Mouse (Mus musculus) limb, embryonic 14.5 days (tissue): ENCODE results near the gene 1700008O03Rik. TPM values are rescaled to one million over a fixed set of nuclear protein-coding genes. Genes with fewer than 3 reads are reported as not detected.

Experiments used
- ATAC-seq: fragments of 200-750 bp; cut with Nextera tagmentation; 2 replicates; pipeline ENCODE4 v1.8.0; 2017; ENCODE audit warnings: low read depth, moderate number of reproducible peaks, moderate TSS enrichment; ENCODE audit not compliant: low FRiP score
- DNase-seq: peaks from one replicate; pipeline ENCODE4 v3.0.0-alpha.2; 2015; ENCODE audit warnings: low spot score
- H3K27ac ChIP-seq: fragments of 300-500 bp; sonication (generic); replicated peaks from 2 replicates; pipeline ENCODE4 v1.5.1; 2014; ENCODE audit warnings: low read depth, mild to moderate bottlenecking, low read length, moderate library complexity, mixed read lengths
- H3K27me3 ChIP-seq: fragments of 300-500 bp; sonication (generic); 2 replicates; pipeline ENCODE4 v1.6.1; 2014; ENCODE audit warnings: low read length, mixed read lengths; ENCODE audit not compliant: control insufficient read depth, insufficient read depth
- H3K36me3 ChIP-seq: fragments of 300-500 bp; sonication (generic); 2 replicates; pipeline ENCODE4 v1.6.1; 2014; ENCODE audit warnings: mild to moderate bottlenecking, low read length, moderate library complexity, mixed read lengths; ENCODE audit not compliant: control insufficient read depth, insufficient read depth
- H3K4me1 ChIP-seq: fragments of 300-500 bp; sonication (generic); 2 replicates; pipeline ENCODE4 v1.6.1; 2014; ENCODE audit warnings: antibody characterized with exemption, low read length, mixed read lengths; ENCODE audit not compliant: control insufficient read depth, insufficient read depth
- H3K4me2 ChIP-seq: fragments of 300-500 bp; sonication (generic); replicated peaks from 2 replicates; pipeline ENCODE4 v1.6.1; 2014; ENCODE audit warnings: low read depth, mild to moderate bottlenecking, low read length, moderate library complexity; ENCODE audit not compliant: severe bottlenecking
- H3K4me3 ChIP-seq: fragments of 300-500 bp; sonication (generic); replicated peaks from 2 replicates; pipeline ENCODE4 v1.5.1; 2014; ENCODE audit warnings: low read length
- H3K9ac ChIP-seq: fragments of 300-500 bp; sonication (generic); 2 replicates; pipeline ENCODE4 v1.6.1; 2014; ENCODE audit warnings: mild to moderate bottlenecking, low read depth, low read length, moderate library complexity; ENCODE audit not compliant: severe bottlenecking
- H3K9me3 ChIP-seq: fragments of 300-500 bp; sonication (generic); 2 replicates; pipeline ENCODE4 v1.6.1; 2016; ENCODE audit warnings: low read length; ENCODE audit not compliant: control insufficient read depth
- POLR2A ChIP-seq: fragments of 200-500 bp; IDR thresholded peaks from 2 replicates; pipeline ENCODE4 v1.8.0; 2012; ENCODE audit warnings: inconsistent platforms, mild to moderate bottlenecking, moderate library complexity, borderline replicate concordance; ENCODE audit not compliant: insufficient read depth, insufficient read length; ENCODE audit errors: extremely low read depth
- WGBS: fragments of 180-500 bp; shearing (Covaris S2); extraction: QIAGEN DNeasy Blood & Tissue Kit; methylation state at CpG from one replicate; pipeline ENCODE4 v1.1.7; 2014; 5-methylcytosine and 5-hydroxymethylcytosine counted together
- polyA plus RNA-seq, 2 experiments: library from polyadenylated mRNA; depleted of rRNA in 1 of 2; stranded (reverse) in 1 of 2; unstranded in 1 of 2; fragments of >200 nt; fragmentation: Nextera tagmentation in 1 of 2; extraction: Ambion mirVana in 1 of 2; gene quantifications; 2 replicates each; pipeline versions ENCODE4 v1.2.1 to v1.2.3; 2012 to 2014

The 1700008O03Rik gene
- polyA plus RNA-seq, 2 experiments = 0.67 to 2.1 TPM

- Histone ChIP-seq H3K36me3 (no peaks in the 10 kb centered on the region), H3K4me3 (0 out of 2 replicates have a peak overlapping the region, but pooled peaks have one; percentile 2), H3K4me1 (peaks cover 27% of the 10 kb centered on the region), H3K27ac (no peak overlapping the region), H3K27me3 (peaks cover 4% of the 10 kb centered on the region), H3K9me3 (no peaks in the 10 kb centered on the region), H3K4me2 (peak overlapping the region; percentile 98; the same call in 1 of the 2 replicates), H3K9ac (no peak overlapping the region)
- DNase-seq = no peak
- TF ChIP-seq POLR2A = no peak
- no peak for ATAC-seq
- 10% methylated on average over 6 of the region's 6 CpGs for WGBS
Observed at GRCm38 (mm10) chr7:44311713-44312304, 73.8 kb downstream of the 1700008O03Rik start.

- Histone ChIP-seq H3K4me3 (peak overlapping the region; percentile 50), H3K9ac (peak overlapping the region; percentile 58), H3K4me1 (peaks cover 34% of the 10 kb centered on the region), H3K27ac (no peak overlapping the region), H3K27me3 (peaks cover 4% of the 10 kb centered on the region), H3K36me3 (no peaks in the 10 kb centered on the region), H3K4me2 (peak overlapping the region; percentile 98), H3K9me3 (no peaks in the 10 kb centered on the region)
- TF ChIP-seq POLR2A = no peak
- DNase-seq = no peak
- ATAC-seq = 0 out of 2 replicates have a peak, but pooled peaks have one; percentile 0
- under 1% methylated on average over 37 of the region's 38 CpGs for WGBS
Observed at GRCm38 (mm10) chr7:44310878-44311712, 74.5 kb downstream of the 1700008O03Rik start.

GRCm38 (mm10) chr7:44310285-44310877 is 75.2 kb downstream of the 1700008O03Rik start:
- WGBS = 0% methylated on average over 26 of the region's 40 CpGs
- peaks cover 40% of the 10 kb centered on the region for H3K4me1 ChIP-seq
- H3K9ac ChIP-seq = peak overlapping the region; percentile 58
- DNase-seq (no peak), ATAC-seq (0 out of 2 replicates have a peak, but pooled peaks have one; percentile 2)
- no peaks in the 10 kb centered on the region for H3K9me3 ChIP-seq
- no peak for TF ChIP-seq POLR2A
- H3K27ac ChIP-seq = no peak overlapping the region
- peaks cover 4% of the 10 kb centered on the region for H3K27me3 ChIP-seq
- H3K4me2 ChIP-seq = peak overlapping the region; percentile 98
- peak overlapping the region; percentile 50 for H3K4me3 ChIP-seq
- no peaks in the 10 kb centered on the region for H3K36me3 ChIP-seq

Other genes with a start within 250 kb of the 1700008O03Rik start
- not detected in 2 replicates for gene Klk1b16, start 249.1 kb downstream of the 1700008O03Rik start, polyA plus RNA-seq (2012; rRNA removed)
- not detected in 2 replicates for gene Klk1b16, start 249.1 kb downstream of the 1700008O03Rik start, polyA plus RNA-seq (2014; fragmentation: Nextera tagmentation; extraction: Ambion mirVana)
- gene Klk1b24, start 197.6 kb downstream of the 1700008O03Rik start, polyA plus RNA-seq (2012; rRNA removed) = 0.08 and 0.17 TPM in 2 replicates
- gene Klk1b24, start 197.6 kb downstream of the 1700008O03Rik start, polyA plus RNA-seq (2014; fragmentation: Nextera tagmentation; extraction: Ambion mirVana) = not detected in 2 replicates
- gene Klk1b3, start 187.6 kb downstream of the 1700008O03Rik start, polyA plus RNA-seq (2012; rRNA removed) = not detected in 2 replicates
- gene Klk1b3, start 187.6 kb downstream of the 1700008O03Rik start, polyA plus RNA-seq (2014; fragmentation: Nextera tagmentation; extraction: Ambion mirVana) = not detected in 2 replicates
- not detected in 2 replicates for gene Klk1b4, start 178.4 kb downstream of the 1700008O03Rik start, polyA plus RNA-seq (2012; rRNA removed)
- not detected in 2 replicates for gene Klk1b4, start 178.4 kb downstream of the 1700008O03Rik start, polyA plus RNA-seq (2014; fragmentation: Nextera tagmentation; extraction: Ambion mirVana)
- gene Klk1b5, start 169.9 kb downstream of the 1700008O03Rik start, polyA plus RNA-seq (2012; rRNA removed) = not detected in 2 replicates
- gene Klk1b5, start 169.9 kb downstream of the 1700008O03Rik start, polyA plus RNA-seq (2014; fragmentation: Nextera tagmentation; extraction: Ambion mirVana) = not detected in 2 replicates
- gene Klk1, start 160.5 kb downstream of the 1700008O03Rik start, polyA plus RNA-seq (2012; rRNA removed) = 0.27 TPM in 1 of 2 replicates, not detected in the other
- not detected in 2 replicates for gene Klk1, start 160.5 kb downstream of the 1700008O03Rik start, polyA plus RNA-seq (2014; fragmentation: Nextera tagmentation; extraction: Ambion mirVana)
- gene Gm36864, start 149.6 kb downstream of the 1700008O03Rik start, polyA plus RNA-seq (2012; rRNA removed) = not detected in 2 replicates
- gene Gm36864, start 149.6 kb downstream of the 1700008O03Rik start, polyA plus RNA-seq (2014; fragmentation: Nextera tagmentation; extraction: Ambion mirVana) = not detected in 2 replicates
- 1.3 and 1.4 TPM in 2 replicates for gene 1700028J19Rik, start 139.1 kb downstream of the 1700008O03Rik start, polyA plus RNA-seq (2012; rRNA removed)
- gene 1700028J19Rik, start 139.1 kb downstream of the 1700008O03Rik start, polyA plus RNA-seq (2014; fragmentation: Nextera tagmentation; extraction: Ambion mirVana) = 0.53 and 1.3 TPM in 2 replicates
- gene 2410002F23Rik, start 139.1 kb downstream of the 1700008O03Rik start, polyA plus RNA-seq (2012; rRNA removed) = 315 and 368 TPM in 2 replicates
- 163 and 170 TPM in 2 replicates for gene 2410002F23Rik, start 139.1 kb downstream of the 1700008O03Rik start, polyA plus RNA-seq (2014; fragmentation: Nextera tagmentation; extraction: Ambion mirVana)
- gene Acp4, start 128.4 kb downstream of the 1700008O03Rik start, polyA plus RNA-seq (2012; rRNA removed) = 0.09 and 0.25 TPM in 2 replicates
- 0.11 and 0.25 TPM in 2 replicates for gene Acp4, start 128.4 kb downstream of the 1700008O03Rik start, polyA plus RNA-seq (2014; fragmentation: Nextera tagmentation; extraction: Ambion mirVana)
- gene Gm15517, start 124.4 kb downstream of the 1700008O03Rik start, polyA plus RNA-seq (2012; rRNA removed) = not detected in 2 replicates
- gene Gm15517, start 124.4 kb downstream of the 1700008O03Rik start, polyA plus RNA-seq (2014; fragmentation: Nextera tagmentation; extraction: Ambion mirVana) = not detected in 2 replicates
- 21.2 and 22.8 TPM in 2 replicates for gene Clec11a, start 78.9 kb downstream of the 1700008O03Rik start, polyA plus RNA-seq (2012; rRNA removed)
- gene Clec11a, start 78.9 kb downstream of the 1700008O03Rik start, polyA plus RNA-seq (2014; fragmentation: Nextera tagmentation; extraction: Ambion mirVana) = 12.4 and 15.5 TPM in 2 replicates
- 13.6 and 18.2 TPM in 2 replicates for gene Shank1, start 75.6 kb downstream of the 1700008O03Rik start, polyA plus RNA-seq (2012; rRNA removed)
- 4.0 and 4.3 TPM in 2 replicates for gene Shank1, start 75.6 kb downstream of the 1700008O03Rik start, polyA plus RNA-seq (2014; fragmentation: Nextera tagmentation; extraction: Ambion mirVana)
- gene Syt3, start 1.7 kb downstream of the 1700008O03Rik start, polyA plus RNA-seq (2012; rRNA removed) = 3.3 and 3.8 TPM in 2 replicates
- gene Syt3, start 1.7 kb downstream of the 1700008O03Rik start, polyA plus RNA-seq (2014; fragmentation: Nextera tagmentation; extraction: Ambion mirVana) = 2.2 and 4.6 TPM in 2 replicates
- 15.3 and 23.0 TPM in 2 replicates for gene Lrrc4b, start 43.2 kb upstream of the 1700008O03Rik start, polyA plus RNA-seq (2012; rRNA removed)
- gene Lrrc4b, start 43.2 kb upstream of the 1700008O03Rik start, polyA plus RNA-seq (2014; fragmentation: Nextera tagmentation; extraction: Ambion mirVana) = 1.6 and 1.8 TPM in 2 replicates
- 1.8 and 3.1 TPM in 2 replicates for gene Aspdh, start 79.6 kb upstream of the 1700008O03Rik start, polyA plus RNA-seq (2012; rRNA removed)
- gene Aspdh, start 79.6 kb upstream of the 1700008O03Rik start, polyA plus RNA-seq (2014; fragmentation: Nextera tagmentation; extraction: Ambion mirVana) = 0.37 and 0.58 TPM in 2 replicates
- 167 and 215 TPM in 2 replicates for gene Josd2, start 82.2 kb upstream of the 1700008O03Rik start, polyA plus RNA-seq (2012; rRNA removed)
- 78.9 and 81.5 TPM in 2 replicates for gene Josd2, start 82.2 kb upstream of the 1700008O03Rik start, polyA plus RNA-seq (2014; fragmentation: Nextera tagmentation; extraction: Ambion mirVana)
- 182 and 265 TPM in 2 replicates for gene Emc10, start 110.7 kb upstream of the 1700008O03Rik start, polyA plus RNA-seq (2012; rRNA removed)
- gene Emc10, start 110.7 kb upstream of the 1700008O03Rik start, polyA plus RNA-seq (2014; fragmentation: Nextera tagmentation; extraction: Ambion mirVana) = 149 and 151 TPM in 2 replicates
- 19.8 and 21.5 TPM in 2 replicates for gene Fam71e1, start 110.8 kb upstream of the 1700008O03Rik start, polyA plus RNA-seq (2012; rRNA removed)
- 12.2 and 13.6 TPM in 2 replicates for gene Fam71e1, start 110.8 kb upstream of the 1700008O03Rik start, polyA plus RNA-seq (2014; fragmentation: Nextera tagmentation; extraction: Ambion mirVana)
- 0.03 TPM in 2 replicates for gene Mybpc2, start 138.8 kb upstream of the 1700008O03Rik start, polyA plus RNA-seq (2012; rRNA removed)
- gene Mybpc2, start 138.8 kb upstream of the 1700008O03Rik start, polyA plus RNA-seq (2014; fragmentation: Nextera tagmentation; extraction: Ambion mirVana) = 0.06 and 0.15 TPM in 2 replicates
- gene Spib, start 146.3 kb upstream of the 1700008O03Rik start, polyA plus RNA-seq (2012; rRNA removed) = 1.1 and 1.5 TPM in 2 replicates
- 0.43 and 0.59 TPM in 2 replicates for gene Spib, start 146.3 kb upstream of the 1700008O03Rik start, polyA plus RNA-seq (2014; fragmentation: Nextera tagmentation; extraction: Ambion mirVana)
- gene Pold1, start 163.0 kb upstream of the 1700008O03Rik start, polyA plus RNA-seq (2012; rRNA removed) = 102 and 133 TPM in 2 replicates
- gene Pold1, start 163.0 kb upstream of the 1700008O03Rik start, polyA plus RNA-seq (2014; fragmentation: Nextera tagmentation; extraction: Ambion mirVana) = 62.1 and 63.1 TPM in 2 replicates
- gene Nr1h2, start 168.1 kb upstream of the 1700008O03Rik start, polyA plus RNA-seq (2012; rRNA removed) = 88.9 and 117 TPM in 2 replicates
- 63.8 and 75.9 TPM in 2 replicates for gene Nr1h2, start 168.1 kb upstream of the 1700008O03Rik start, polyA plus RNA-seq (2014; fragmentation: Nextera tagmentation; extraction: Ambion mirVana)
- 1.4 and 1.5 TPM in 2 replicates for gene Napsa, start 186.6 kb upstream of the 1700008O03Rik start, polyA plus RNA-seq (2012; rRNA removed)
- 2.2 and 2.3 TPM in 2 replicates for gene Napsa, start 186.6 kb upstream of the 1700008O03Rik start, polyA plus RNA-seq (2014; fragmentation: Nextera tagmentation; extraction: Ambion mirVana)
- gene Kcnc3, start 204.8 kb upstream of the 1700008O03Rik start, polyA plus RNA-seq (2012; rRNA removed) = 2.7 and 3.8 TPM in 2 replicates
- 0.23 and 0.29 TPM in 2 replicates for gene Kcnc3, start 204.8 kb upstream of the 1700008O03Rik start, polyA plus RNA-seq (2014; fragmentation: Nextera tagmentation; extraction: Ambion mirVana)